Mouse (Mus musculus) neural tube, embryonic 11.5 days (tissue): ENCODE results near the gene Irf4. TPM values are rescaled to one million over a fixed set of nuclear protein-coding genes. Genes with fewer than 3 reads are reported as not detected.

ENCODE experiments used
- ATAC-seq: fragments of 200-750 bp; cut with Nextera tagmentation; 2 replicates; pipeline ENCODE4 v1.8.0; 2017; ENCODE audit warnings: moderate number of reproducible peaks, mild to moderate bottlenecking, moderate TSS enrichment, moderate library complexity; ENCODE audit not compliant: insufficient read depth, low FRiP score, low TSS enrichment
- DNase-seq: peaks from one replicate; pipeline ENCODE4 v3.0.0-alpha.2; 2015; ENCODE audit warnings: low spot score
- H3K27ac ChIP-seq: fragments of 300-500 bp; sonication (generic); 2 replicates; pipeline ENCODE4 v1.5.1; 2014; ENCODE audit warnings: low read depth, mild to moderate bottlenecking, low read length
- H3K27me3 ChIP-seq: fragments of 300-500 bp; sonication (generic); 2 replicates; pipeline ENCODE4 v1.6.1; 2014; ENCODE audit warnings: mild to moderate bottlenecking, low read length, mixed read lengths; ENCODE audit not compliant: control insufficient read depth, insufficient read depth
- H3K36me3 ChIP-seq: fragments of 300-500 bp; sonication (generic); 2 replicates; pipeline ENCODE4 v1.6.1; 2014; ENCODE audit warnings: mild to moderate bottlenecking, low read length, moderate library complexity, mixed read lengths; ENCODE audit not compliant: control insufficient read depth, insufficient read depth
- H3K4me1 ChIP-seq: fragments of 300-500 bp; sonication (generic); 2 replicates; pipeline ENCODE4 v1.6.1; 2014; ENCODE audit warnings: low read length, mixed read lengths; ENCODE audit not compliant: control insufficient read depth, insufficient read depth
- H3K4me2 ChIP-seq: fragments of 300-500 bp; sonication (generic); 2 replicates; pipeline ENCODE4 v1.6.1; 2014; ENCODE audit warnings: low read depth, mild to moderate bottlenecking, moderate library complexity
- H3K4me3 ChIP-seq: fragments of 300-500 bp; sonication (generic); 2 replicates; pipeline ENCODE4 v1.5.1; 2014; ENCODE audit warnings: low read depth, low read length
- H3K9ac ChIP-seq: fragments of 300-500 bp; sonication (generic); 2 replicates; pipeline ENCODE4 v1.6.1; 2014; ENCODE audit warnings: mild to moderate bottlenecking, low read length
- H3K9me3 ChIP-seq: fragments of 300-500 bp; sonication (generic); 2 replicates; pipeline ENCODE4 v1.6.1; 2016; ENCODE audit warnings: low read length; ENCODE audit not compliant: control insufficient read depth
- WGBS: fragments of 180-500 bp; shearing (Covaris S2); extraction: QIAGEN DNeasy Blood & Tissue Kit; methylation state at CpG from one replicate; pipeline ENCODE4 v1.1.7; 2014; 5-methylcytosine and 5-hydroxymethylcytosine counted together
- polyA plus RNA-seq: library from polyadenylated mRNA; unstranded; fragments of >200 nt; fragmentation: Nextera tagmentation; extraction: Ambion mirVana; gene quantifications from 2 replicates; pipeline ENCODE4 v1.2.1, GENCODE M21; 2014

Irf4 gene
- polyA plus RNA-seq, 1 experiment from 2014 or later = not detected

DNA sequence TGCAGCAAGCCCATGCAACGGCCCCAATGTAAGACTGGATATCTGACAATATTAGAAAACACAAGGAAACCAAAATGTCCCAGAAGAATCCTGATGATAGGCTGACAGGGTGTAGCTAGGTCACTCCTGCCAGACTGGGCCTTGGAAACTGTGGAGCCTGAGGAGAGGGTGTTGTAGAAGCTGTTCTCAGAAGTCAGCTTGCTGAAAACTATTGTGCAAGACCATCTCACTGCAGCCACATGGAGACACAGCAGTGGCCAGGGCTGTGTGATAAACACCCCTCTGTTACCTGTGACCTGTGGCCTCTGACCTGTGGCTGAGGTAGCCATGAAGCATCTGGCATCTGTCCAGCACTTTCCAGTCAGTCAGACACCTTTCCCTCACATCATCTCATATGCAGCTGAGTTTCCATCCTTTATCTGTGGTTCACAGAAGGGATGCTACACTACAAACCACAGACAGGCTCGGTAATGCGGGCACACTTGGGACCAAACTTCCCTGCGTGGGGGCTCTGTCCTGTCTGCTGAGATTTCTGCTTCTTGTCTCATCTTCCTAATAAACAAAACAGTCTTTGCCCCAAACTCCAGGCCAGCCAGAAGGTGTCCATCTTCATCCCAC is 36.5 kb downstream of the Irf4 start:
- Histone ChIP-seq H3K4me1 (no peaks in the 10 kb centered on the region), H3K36me3 (no peaks in the 10 kb centered on the region), H3K4me2 (no peak overlapping the region), H3K9ac (no peak overlapping the region), H3K27ac (no peak overlapping the region), H3K27me3 (no peaks in the 10 kb centered on the region), H3K9me3 (no peaks in the 10 kb centered on the region), H3K4me3 (no peak overlapping the region)
- ATAC-seq = no peak
- no peak for DNase-seq
- WGBS = 93% methylated on average over 4 of the region's 4 CpGs

DNA sequence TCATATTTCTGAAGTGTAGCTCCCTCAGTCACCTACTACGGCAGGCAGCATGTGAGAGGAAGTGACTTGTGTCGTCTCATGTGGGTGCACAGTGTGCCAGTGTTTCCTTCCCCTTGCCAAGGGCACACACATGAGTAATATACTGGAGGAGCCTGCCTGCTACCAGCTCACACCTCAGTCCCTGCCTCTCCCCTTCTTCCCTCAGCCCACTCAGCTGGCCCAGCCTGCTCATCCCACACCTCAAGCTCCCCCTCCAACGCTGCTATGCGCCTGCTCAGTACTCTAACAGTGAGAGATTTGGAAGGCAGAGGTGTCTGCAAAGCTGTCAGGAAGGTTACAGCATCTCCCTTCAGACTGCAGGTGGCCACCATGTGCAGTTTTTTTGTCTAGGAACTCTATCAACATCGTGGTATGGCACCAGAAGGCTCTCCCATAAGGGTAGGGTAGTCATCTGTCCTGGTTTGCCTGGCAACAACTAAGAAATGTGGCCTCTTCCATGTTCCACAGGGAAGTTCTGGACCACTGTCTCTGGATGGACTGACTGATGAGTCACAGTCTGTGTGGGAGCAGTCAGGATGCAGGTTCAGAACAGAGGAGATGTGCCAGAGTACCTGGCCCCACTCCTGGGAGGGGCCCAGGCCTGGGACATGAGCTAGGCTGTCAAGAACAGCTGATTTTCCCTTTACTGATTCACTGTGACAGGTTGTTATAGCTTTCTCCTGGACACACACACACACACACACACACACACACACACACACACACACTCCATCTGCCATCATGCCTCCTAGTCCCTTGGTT is 37.4 kb downstream of the Irf4 start:
- H3K27ac ChIP-seq = no peak overlapping the region
- no peak for ATAC-seq
- no peaks in the 10 kb centered on the region for H3K36me3 ChIP-seq
- no peak overlapping the region for H3K4me3 ChIP-seq
- no peak overlapping the region for H3K9ac ChIP-seq
- H3K9me3 ChIP-seq = no peaks in the 10 kb centered on the region
- H3K4me2 ChIP-seq = no peak overlapping the region
- DNase-seq = no peak
- 80% methylated on average over 5 of the region's 5 CpGs for WGBS
- no peaks in the 10 kb centered on the region for H3K4me1 ChIP-seq
- H3K27me3 ChIP-seq = no peaks in the 10 kb centered on the region

DNA sequence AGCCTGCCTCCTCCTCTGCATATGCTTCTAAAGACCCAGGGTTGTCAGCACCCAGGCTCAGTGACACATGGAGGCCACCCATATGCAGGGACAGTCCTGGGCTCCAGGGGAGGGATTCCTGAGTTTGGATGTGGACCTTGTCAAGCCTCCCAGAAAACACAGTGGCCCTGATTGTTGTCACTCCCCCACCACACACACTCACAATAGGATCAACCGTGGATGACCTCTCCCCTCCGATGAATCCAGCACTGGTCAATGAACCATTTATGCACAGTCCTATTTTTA is 38.0 kb downstream of the Irf4 start:
- ATAC-seq (no peak), DNase-seq (no peak)
- no peaks in the 10 kb centered on the region for H3K27me3 ChIP-seq
- WGBS = 63% methylated on average over 2 of the region's 2 CpGs
- no peaks in the 10 kb centered on the region for H3K9me3 ChIP-seq
- no peak overlapping the region for H3K27ac ChIP-seq
- H3K4me2 ChIP-seq = no peak overlapping the region
- H3K4me1 ChIP-seq = no peaks in the 10 kb centered on the region
- no peak overlapping the region for H3K4me3 ChIP-seq
- H3K9ac ChIP-seq = no peak overlapping the region
- no peaks in the 10 kb centered on the region for H3K36me3 ChIP-seq

DNA sequence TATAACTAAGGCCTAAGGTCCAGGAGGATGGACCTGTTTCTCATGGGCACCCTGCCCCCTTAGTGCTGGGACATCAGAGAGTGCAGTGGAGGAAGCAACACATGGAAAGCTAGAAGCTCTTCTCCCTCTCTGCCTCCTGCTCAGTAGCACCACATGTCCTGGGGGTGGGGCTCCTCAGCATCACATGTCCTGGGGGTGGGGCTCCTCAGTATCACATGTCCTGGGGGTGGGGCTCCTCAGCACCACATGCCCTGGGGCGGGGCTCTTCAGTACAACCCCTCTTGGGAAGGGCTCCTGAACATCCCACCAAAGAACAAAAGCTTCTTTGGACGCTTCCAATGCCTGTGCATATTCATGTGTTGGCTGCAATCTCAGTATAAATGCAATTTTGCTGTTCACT is 38.5 kb downstream of the Irf4 start:
- Histone ChIP-seq H3K9ac (no peak overlapping the region), H3K9me3 (no peaks in the 10 kb centered on the region), H3K4me2 (no peak overlapping the region), H3K27ac (no peak overlapping the region), H3K27me3 (no peaks in the 10 kb centered on the region), H3K4me3 (no peak overlapping the region), H3K36me3 (no peaks in the 10 kb centered on the region), H3K4me1 (no peaks in the 10 kb centered on the region)
- WGBS = 92% methylated on average over 2 of the region's 2 CpGs
- DNase-seq = no peak
- no peak for ATAC-seq

DNA sequence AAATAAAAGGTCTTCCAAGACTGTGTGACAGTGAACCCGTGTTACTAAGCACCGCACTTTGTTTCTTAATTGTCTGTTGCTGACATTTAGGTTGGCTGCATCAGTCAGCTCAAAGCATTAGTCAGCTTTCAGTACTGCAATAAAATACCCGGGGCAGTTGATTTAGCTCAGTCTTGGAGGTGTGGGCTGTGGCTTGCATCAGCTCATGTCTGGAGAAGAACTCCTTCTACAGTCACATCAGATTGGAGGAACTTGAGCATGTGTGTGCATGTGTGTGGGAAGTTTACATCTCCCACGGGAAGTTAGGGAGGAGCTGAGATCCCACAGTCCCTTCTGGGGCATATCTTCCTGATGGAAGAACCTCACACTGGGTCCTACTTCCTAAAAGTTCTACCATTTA is 38.9 kb downstream of the Irf4 start:
- no peaks in the 10 kb centered on the region for H3K36me3 ChIP-seq
- H3K4me2 ChIP-seq = no peak overlapping the region
- H3K4me1 ChIP-seq = no peaks in the 10 kb centered on the region
- no peak overlapping the region for H3K27ac ChIP-seq
- no peaks in the 10 kb centered on the region for H3K9me3 ChIP-seq
- ATAC-seq (no peak), DNase-seq (no peak)
- 83% methylated on average over 4 of the region's 4 CpGs for WGBS
- no peak overlapping the region for H3K9ac ChIP-seq
- H3K4me3 ChIP-seq = no peak overlapping the region
- no peaks in the 10 kb centered on the region for H3K27me3 ChIP-seq

DNA sequence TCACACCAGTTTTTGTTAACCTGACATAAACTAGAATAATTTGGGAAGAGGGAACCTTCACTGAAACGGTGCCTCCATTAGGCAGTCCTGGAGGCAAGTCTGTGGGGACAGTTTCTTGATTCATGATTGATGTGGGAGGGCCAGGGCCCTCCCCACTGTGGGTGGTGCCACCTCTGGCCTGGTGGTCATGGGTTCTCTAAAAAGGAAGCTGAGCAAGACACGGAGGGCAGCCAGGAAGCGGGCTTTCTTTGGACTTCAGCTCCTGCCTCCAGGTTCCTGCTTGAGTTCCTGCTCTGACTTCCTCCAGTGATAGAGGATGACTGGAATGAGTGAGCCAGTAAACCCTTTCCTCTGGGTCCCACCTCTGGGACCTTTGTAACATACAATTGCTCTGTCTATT is 39.4 kb downstream of the Irf4 start:
- WGBS = 82% methylated on average over 3 of the region's 3 CpGs

DNA sequence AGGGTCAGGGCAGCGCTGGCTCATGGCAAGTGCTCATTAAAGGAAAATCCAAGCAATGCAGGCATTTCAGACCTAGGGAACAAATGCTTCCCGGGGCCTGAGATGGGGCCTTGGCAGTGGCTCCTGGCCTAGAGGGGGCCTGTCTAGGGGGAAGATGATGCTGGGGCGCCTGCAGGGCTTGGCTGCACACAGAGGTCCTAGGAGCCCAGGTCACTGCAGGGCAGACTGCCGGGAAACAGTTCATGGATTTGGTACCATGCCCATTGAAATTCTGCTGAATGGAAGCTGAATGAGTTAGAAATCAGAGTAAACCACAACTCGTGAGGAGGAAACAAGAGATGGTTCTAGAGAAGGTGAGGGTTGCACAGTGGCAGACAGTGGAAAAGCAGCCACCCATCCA is 41.0 kb downstream of the Irf4 start:
- Histone ChIP-seq H3K4me2 (no peak overlapping the region), H3K9ac (no peak overlapping the region), H3K27me3 (no peaks in the 10 kb centered on the region), H3K4me1 (no peaks in the 10 kb centered on the region), H3K36me3 (no peaks in the 10 kb centered on the region), H3K4me3 (no peak overlapping the region), H3K9me3 (no peaks in the 10 kb centered on the region), H3K27ac (no peak overlapping the region)
- no peak for DNase-seq
- 79% methylated on average over 5 of the region's 5 CpGs for WGBS
- ATAC-seq = no peak

More for the DNA sequence above, 39.4 kb downstream of the Irf4 start:
- H3K4me3 ChIP-seq = no peak overlapping the region
- H3K4me2 ChIP-seq = no peak overlapping the region
- no peaks in the 10 kb centered on the region for H3K9me3 ChIP-seq
- no peaks in the 10 kb centered on the region for H3K4me1 ChIP-seq
- DNase-seq = no peak
- no peaks in the 10 kb centered on the region for H3K36me3 ChIP-seq
- H3K27ac ChIP-seq = no peak overlapping the region
- H3K9ac ChIP-seq = no peak overlapping the region
- ATAC-seq = no peak
- no peaks in the 10 kb centered on the region for H3K27me3 ChIP-seq

DNA sequence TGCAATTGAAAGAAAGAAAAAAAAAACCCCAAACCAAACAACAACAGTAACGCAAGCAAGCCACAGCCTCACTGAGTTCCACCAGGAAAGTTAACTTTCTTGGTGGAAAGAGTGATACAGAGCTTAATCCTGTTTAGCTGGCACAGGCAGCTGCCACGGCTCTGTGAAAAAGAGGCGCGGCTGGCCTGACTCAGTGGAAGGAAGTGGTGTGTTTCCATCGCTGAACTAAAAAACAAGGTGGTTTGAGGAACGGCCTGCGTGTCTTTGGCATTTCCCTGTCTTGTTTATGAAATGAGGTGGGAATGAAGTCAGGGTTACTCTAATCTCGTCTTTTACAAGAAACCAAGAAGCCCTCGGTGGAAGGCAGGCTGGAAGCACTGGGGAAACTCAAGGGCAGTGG is 43.3 kb downstream of the Irf4 start:
- Histone ChIP-seq H3K4me1 (no peaks in the 10 kb centered on the region), H3K27ac (no peak overlapping the region), H3K9me3 (no peaks in the 10 kb centered on the region), H3K27me3 (no peaks in the 10 kb centered on the region), H3K4me3 (no peak overlapping the region), H3K36me3 (no peaks in the 10 kb centered on the region), H3K9ac (no peak overlapping the region), H3K4me2 (no peak overlapping the region)
- DNase-seq (no peak), ATAC-seq (no peak)
- WGBS = 84% methylated on average over 9 of the region's 9 CpGs

DNA sequence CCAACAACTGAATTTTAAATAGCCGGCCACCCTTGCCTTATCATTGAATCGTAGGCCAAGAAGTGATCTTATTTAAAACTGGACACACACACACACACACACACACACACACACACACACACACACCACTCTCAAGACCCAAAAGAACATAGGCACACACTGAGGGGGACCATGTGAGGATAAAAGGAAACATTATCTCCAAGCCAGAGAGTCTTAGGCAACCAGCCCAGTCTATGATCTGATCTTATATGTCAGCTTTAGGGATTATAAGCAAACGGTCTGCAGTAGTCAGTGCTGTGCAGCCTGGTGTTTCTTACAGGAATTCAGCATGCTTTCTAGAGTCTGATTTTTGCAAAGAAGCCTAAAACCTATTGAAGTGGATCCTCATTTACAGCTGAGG is 43.7 kb downstream of the Irf4 start:
- no peak for ATAC-seq
- H3K9ac ChIP-seq = no peak overlapping the region
- no peak overlapping the region for H3K4me2 ChIP-seq
- no peak overlapping the region for H3K4me3 ChIP-seq
- no peak for DNase-seq
- H3K27me3 ChIP-seq = no peaks in the 10 kb centered on the region
- H3K4me1 ChIP-seq = no peaks in the 10 kb centered on the region
- no peaks in the 10 kb centered on the region for H3K36me3 ChIP-seq
- 83% methylated on average over 3 of the region's 3 CpGs for WGBS
- no peak overlapping the region for H3K27ac ChIP-seq
- no peaks in the 10 kb centered on the region for H3K9me3 ChIP-seq
